Mouse (Mus musculus) spleen, adult 2 months (tissue): ENCODE measurements at regions not wholly inside any gene's neighbourhood (a gene's known extent, or its start where the extent isn't known, plus 50 kb on each side); places are given as distances from the start of the nearest gene placed in this dataset.

Source experiments
- CTCF ChIP-seq: fragments of 200-500 bp; IDR thresholded peaks from 2 replicates; pipeline ENCODE4 v1.5.1; 2011; ENCODE audit warnings: mild to moderate bottlenecking, inconsistent platforms; ENCODE audit not compliant: insufficient read depth, insufficient read length, insufficient replicate concordance; ENCODE audit errors: extremely low read depth
- POLR2A ChIP-seq: fragments of 200-500 bp; IDR thresholded peaks from 2 replicates; pipeline ENCODE4 v1.6.1; 2011; ENCODE audit warnings: low read depth, low read length, inconsistent platforms

GRCm38 (mm10) chr7:124680561-124680960 is 697.9 kb downstream of the Hs3st4 start:
- TF ChIP-seq CTCF, result no peak
- no peak for TF ChIP-seq POLR2A
